Mouse (Mus musculus) adrenal gland, adult 2 months (tissue): ENCODE results near the gene Rps29. TPM values are rescaled to one million over a fixed set of nuclear protein-coding genes. Genes with fewer than 3 reads are reported as not detected.
A peak's percentile ranks its signal among the peaks of the same experiment; 100 is the strongest.

ENCODE experiments used
- DNase-seq: peaks from one replicate; pipeline ENCODE4 v3.0.0; 2021
- long read RNA-seq: library from polyadenylated mRNA; stranded (forward); transcript quantifications from one replicate; pipeline ENCODE4 v2.0.0, GENCODE M21; 2021
- polyA plus RNA-seq: library from polyadenylated mRNA; depleted of rRNA; stranded (reverse); fragments of >200 nt; gene quantifications from 2 replicates; pipeline ENCODE4 v1.2.3, GENCODE M21; 2012; rRNA removed
- total RNA-seq, 2 experiments: library from RNA; stranded (reverse); gene quantifications; 2 replicates each; pipeline ENCODE4 v1.2.3; 2021

The Rps29 gene
- total RNA-seq (1,000 to 10,000 TPM; 1,031 to 1,526 TPM), polyA plus RNA-seq (962 and 1,016 TPM in 2 replicates)
- long read RNA-seq, transcript Rps29-201 (3 exons, 390 nt) = major isoform, 298 of 301 reads
- long read RNA-seq, partial matches to known transcripts = 3 of 301 reads
- long read RNA-seq, other reads (novel, unspliced or antisense) = 0 of 301 reads

- DNase-seq = peak; percentile 98
These were observed at the start of gene Rps29 for GRCm38 (mm10) chr12:69158765-69159577. Gene Rps29 (minus strand): TSS chr12:69159186.

DNA sequence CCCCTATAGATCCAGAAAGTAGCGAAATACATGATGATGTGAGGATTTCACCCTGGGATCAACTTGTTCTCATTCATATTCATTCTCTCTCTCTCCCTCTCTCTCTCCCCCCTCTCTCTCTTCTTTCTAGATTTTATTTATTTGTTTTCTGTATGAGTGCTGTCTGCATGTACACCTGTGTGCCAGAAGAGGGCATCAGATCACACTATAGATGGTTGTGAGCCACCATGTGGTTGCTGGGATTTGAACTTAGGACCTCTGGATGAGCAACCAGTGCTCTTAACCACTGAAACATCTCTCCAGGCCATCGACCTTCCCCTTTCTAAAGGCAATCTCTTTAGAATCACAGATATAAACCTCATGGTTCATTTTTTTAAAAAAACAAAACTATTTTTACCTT lies 49.5 kb upstream of the Rps29 start:
- DNase-seq = no peak

GRCm38 (mm10) chr12:69207926-69208325 lies 48.9 kb upstream of the Rps29 start:
- no peak for DNase-seq

DNA sequence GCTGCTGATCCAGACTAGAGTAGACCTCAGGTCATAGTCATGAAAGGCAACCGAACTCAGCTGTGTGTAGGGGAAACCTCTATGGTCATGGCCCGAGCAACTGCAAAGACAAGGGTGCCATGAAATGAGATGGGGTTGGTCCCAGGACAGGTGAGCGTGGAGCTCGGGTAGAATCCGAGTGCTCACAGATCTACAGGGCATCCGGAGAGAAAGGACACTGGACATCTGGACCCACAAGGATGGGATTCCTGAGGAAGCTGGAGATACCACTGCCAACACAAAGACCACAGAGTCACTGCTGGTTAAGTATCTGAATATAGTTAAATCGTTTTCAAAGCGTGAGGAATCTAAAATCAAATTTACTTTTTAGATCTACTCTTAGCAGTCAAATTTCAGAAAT lies 48.4 kb upstream of the Rps29 start:
- no peak for DNase-seq

DNA sequence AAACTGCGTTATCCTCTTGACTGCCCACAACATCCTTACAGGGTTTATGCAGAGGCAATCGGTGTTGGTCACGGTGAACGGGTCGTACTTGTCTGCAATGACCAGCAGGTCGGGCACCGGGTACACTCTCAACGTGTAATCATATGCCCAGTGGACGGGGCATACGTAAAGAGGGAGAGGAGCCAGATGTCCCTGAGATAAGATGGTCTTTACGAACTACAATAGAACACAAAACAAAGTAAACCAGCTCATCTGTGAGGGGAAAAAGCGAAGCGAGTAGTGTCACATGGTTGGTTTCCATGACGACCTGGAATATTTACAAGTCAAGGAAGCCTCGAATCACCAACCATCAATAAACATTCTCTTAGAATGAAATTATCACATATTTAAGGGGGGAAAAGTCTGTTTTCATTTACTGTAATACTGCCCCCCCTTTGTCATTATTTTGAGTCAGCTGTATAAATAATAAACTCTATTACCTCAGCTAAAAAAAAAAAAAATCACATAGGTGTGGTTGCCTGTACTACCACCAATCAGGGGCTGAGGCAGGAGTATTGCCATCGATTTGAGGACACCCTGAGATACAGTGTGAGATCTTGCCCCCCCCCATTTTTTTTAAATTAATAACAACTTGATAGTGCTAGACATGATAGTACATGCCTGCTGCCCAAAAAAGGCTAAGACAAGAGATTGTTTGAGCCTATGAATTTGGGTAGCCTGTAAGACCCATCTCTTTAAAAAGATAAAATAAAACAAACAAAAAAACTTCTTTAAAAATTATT lies 45.3 kb upstream of the Rps29 start, which contains the start of gene Gm49384:
Gm49384 (minus strand) TSS at position 216 of the 782 bp plus-strand sequence.
- DNase-seq = no peak

- no peak for DNase-seq
These were observed 40.0 kb upstream of the Rps29 start for GRCm38 (mm10) chr12:69198985-69199384.

GRCm38 (mm10) chr12:69198164-69198535 lies 39.2 kb upstream of the Rps29 start, which contains the start of gene Dnaaf2:
Gene Dnaaf2 (minus strand): TSS chr12:69198429.
- peak; percentile 89 for DNase-seq

DNA sequence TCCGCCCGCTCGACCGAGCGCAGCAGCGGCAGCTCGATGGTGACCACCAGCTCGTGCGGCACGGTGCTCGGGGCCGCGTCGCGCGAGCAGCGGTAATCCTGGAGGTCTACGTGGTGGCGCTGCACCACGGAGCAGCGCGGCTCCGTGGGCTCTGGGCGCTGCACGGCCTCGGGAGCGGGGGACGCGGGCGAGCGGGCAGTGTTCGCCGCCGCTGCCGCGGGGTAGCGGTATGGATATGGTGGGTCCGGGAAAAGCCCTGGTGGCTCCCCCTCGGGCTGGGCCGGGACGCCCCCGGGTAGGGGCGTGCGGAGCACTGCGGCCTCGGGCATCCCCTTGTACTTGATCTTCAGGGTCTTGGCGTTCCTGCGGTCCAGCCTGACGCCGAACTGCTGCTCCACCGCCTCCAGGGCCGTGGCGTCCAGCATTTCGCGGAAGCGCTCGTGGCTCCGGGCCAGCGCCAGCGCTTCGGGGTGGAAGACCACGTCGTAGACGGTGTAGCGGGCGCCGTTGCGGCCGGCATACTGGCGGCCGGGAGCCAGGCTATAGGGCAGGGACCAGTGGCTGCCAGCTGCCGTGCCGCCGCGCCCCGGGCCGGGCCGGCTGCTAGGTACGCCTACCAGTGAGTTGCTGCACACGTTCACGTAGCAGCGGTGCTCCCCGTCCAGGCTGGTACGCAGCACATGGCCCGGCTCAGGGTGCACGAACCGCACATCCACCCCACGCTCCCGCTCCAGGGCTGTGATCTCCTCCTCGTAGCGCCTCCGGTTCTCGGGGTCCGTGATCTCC lies 38.6 kb upstream of the Rps29 start:
- DNase-seq = peak; percentile 76

DNA sequence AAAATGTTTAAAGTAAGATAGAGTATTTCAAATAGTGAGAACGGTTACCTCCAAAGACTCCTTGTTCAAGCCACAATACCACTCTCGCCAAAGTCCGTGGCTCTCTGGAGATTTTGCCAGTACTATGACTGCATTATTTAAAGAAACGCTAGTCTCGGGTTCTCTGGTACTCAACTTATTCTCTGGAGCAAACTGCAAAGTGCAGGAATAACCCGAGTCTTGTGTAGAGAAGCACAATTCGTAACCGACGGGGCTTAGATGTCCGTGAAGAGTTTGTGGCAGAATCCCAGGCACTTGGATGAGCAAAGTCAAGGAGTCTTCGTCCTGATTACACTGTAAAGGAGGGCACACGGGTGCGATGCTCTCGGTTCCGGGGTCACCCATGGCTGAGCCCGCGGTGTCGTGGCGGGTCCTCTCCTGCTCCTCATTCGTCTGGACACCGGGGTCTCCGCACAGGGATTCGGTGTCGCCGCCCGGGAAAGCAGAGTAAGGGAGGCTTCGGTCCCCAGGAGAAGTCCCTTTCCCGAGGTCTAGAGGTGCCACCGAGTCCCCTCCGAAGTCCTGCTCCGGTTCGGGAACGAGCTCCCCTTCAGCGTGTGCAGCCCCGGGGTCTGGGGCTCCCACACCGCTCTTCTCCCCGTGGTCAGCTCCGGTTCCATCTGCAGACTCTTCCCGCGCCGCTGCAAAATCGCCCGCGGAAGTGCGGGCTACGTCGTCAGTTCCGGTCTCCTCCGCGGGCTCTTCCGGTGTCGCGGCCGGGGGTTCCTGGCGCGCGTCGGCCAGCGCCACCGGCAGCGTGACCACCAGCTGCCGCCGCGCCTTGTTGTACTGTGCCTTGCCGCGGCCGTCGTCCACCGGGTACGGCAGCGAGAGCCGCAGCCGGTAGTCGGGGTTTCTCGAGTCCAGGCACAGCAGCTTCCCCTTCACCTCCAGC lies 37.7 kb upstream of the Rps29 start, which contains the start of gene Gm49383:
Gm49383 (minus strand) TSS at position 661 of the 934 bp plus-strand sequence.
- peak; percentile 81 for DNase-seq

GRCm38 (mm10) chr12:69192637-69193036 lies 33.7 kb upstream of the Rps29 start:
- DNase-seq = no peak

DNA sequence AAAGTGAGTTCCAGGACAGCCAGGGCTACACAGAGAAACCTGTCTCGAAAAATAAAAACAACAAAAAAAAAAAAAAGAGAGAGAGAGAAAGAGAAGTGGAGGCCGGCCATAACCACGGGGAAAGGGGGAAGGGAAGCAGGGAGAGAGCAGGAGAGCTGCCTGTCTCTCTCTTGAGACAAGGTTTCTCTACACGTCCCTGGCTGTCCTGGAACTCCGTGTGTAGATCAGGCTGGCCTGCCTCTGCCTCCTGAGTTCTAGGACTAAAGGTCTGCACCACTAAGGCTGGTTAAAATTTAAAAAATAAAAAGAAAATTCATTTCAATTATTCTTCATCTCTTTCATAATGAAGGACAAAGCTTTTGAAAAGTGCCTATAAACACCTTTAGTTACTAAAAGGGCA lies 32.4 kb upstream of the Rps29 start:
- no peak for DNase-seq

DNA sequence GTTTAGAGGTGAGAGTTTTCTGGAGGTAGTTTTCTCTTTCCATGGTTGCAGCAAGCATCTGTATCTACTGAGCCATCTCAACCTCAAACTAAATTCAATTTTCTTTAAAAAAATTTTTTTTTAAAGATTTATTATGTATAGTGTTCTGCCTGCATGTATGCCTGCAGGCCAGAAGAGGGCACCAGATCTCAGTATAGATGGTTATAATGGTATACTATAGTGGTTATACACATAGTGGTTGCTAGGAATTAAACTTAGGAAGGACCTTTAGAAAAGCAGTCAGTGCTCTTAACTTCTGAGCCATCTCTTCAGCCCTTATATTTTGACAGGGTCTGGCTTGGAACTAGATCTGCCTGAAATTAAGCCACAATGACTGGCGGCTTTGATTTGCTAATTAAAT lies 31.5 kb upstream of the Rps29 start:
- DNase-seq = no peak

- no peak for DNase-seq
These were observed 31.1 kb upstream of the Rps29 start for GRCm38 (mm10) chr12:69190074-69190473.

- peak; percentile 17 for DNase-seq
These were observed 28.0 kb upstream of the Rps29 start for GRCm38 (mm10) chr12:69186811-69187471.

DNA sequence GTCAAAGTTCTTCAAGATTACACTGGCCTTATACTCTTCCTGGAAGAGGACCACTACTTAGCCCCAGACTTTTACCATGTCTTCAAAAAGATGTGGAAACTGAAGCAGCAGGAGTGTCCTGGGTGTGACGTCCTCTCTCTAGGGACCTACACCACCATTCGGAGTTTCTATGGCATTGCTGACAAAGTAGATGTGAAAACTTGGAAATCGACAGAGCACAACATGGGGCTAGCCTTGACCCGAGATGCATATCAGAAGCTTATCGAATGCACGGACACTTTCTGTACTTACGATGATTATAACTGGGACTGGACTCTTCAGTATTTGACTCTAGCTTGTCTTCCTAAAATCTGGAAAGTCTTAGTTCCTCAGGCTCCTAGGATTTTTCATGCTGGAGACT lies 26.4 kb upstream of the Rps29 start:
- DNase-seq = no peak

DNA sequence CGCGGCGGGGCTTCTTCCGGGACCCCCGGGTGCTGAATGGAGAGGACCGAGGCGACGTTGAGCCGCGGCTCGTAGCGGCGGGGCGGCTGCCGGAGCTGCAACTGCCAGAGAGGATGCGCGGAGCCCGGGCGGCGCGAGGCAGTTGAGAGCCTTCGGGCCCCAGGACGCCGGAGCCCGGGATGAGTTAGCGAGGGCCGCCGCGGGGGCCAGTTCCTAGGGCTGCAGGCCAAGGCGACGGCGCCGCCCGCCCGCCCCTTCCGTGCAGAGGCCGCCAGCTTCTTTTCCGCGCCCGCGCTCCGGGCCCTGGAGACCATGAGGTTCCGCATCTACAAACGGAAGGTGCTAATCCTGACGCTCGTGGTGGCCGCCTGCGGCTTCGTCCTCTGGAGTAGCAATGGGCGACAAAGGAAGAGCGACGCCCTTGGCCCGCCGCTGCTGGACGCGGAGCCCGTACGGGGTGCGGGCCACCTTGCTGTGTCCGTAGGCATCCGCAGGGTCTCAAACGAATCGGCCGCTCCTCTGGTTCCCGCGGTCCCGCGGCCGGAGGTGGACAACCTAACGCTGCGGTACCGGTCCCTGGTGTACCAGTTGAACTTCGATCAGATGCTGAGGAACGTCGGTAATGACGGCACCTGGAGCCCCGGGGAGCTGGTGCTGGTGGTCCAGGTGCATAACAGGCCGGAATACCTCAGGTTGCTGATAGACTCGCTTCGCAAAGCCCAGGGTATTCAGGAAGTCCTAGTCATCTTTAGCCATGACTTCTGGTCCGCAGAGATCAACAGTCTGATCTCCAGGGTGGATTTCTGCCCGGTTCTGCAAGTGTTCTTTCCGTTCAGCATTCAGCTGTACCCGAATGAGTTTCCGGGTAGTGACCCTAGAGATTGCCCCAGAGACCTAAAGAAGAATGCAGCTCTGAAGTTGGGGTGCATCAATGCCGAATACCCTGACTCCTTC lies 25.6 kb upstream of the Rps29 start:
- DNase-seq = peak; percentile 81

GRCm38 (mm10) chr12:69183583-69184308 lies 24.8 kb upstream of the Rps29 start, which contains the start of the genes Rpl36al and Mgat2:
Gene Rpl36al (minus strand): TSS chr12:69184083.
Gene Mgat2 (plus strand): TSS chr12:69184157.
- DNase-seq = peak; percentile 99

DNA sequence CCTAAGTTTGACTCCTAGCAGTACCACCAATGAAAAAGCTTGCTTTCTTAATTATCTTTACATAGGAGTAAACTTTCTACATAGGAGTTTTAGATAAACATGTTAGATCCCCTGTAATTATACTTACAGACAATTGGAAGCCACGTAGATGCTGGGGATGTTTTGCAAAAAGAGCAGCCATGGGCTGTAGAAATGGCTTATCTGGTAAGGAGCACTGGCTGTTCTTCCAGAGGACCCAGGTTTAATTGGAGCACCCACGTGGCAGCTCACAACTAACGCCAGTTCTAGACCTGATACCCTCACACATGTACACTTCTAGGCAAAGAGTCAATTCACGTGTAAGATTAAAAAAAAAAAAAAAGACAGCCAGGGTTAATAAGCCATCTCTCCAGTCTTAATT lies 22.8 kb upstream of the Rps29 start:
- no peak for DNase-seq
